Mouse (Mus musculus): ENCODE measurements at regions not wholly inside any gene's neighbourhood (a gene's known extent, or its start where the extent isn't known, plus 50 kb on each side); places are given as distances from the start of the nearest gene placed in this dataset.

DNA sequence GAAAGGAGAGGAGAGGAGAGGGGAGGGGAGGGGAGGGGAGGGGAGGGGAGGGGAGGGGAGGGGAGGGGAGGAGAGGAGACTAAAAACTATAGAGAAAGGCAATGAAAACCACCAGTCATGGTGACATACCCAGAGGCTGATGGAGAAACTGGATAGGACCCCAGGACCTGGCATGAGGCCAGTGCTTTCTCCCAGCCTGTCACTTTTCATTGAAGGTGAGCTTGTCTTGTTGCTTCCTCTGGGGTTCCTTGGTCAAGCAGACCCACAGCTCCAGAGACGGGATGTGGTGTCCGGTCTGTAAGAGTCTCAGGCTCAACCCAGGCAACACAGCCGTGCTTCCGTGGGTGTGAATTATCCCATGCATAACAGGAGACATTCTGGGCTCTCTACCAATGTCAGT lies 69.8 kb upstream of the Egln3 start:
- no peak overlapping the region for H3K9ac ChIP-seq (ENCODE audit: low read length)
- H3K9me3 ChIP-seq (ENCODE audit: control insufficient read depth, low read length) = no peaks in the 10 kb centered on the region
- WGBS = 86% methylated on average over 4 of the region's 4 CpGs
- peaks cover 4 to 13% of the 10 kb centered on the region in 2 experiments; a peak in 1 of 4 replicates for H3K4me1 ChIP-seq (ENCODE audit: control insufficient read depth in 2 of 2, insufficient read depth in 2 of 2, low read length in 2 of 2)
- no peak overlapping the region for H3K27ac ChIP-seq (replicated peaks in 1 of 2; ENCODE audit: control insufficient read depth in 1 of 2, insufficient read depth in 1 of 2, low read depth in 2 of 2, low read length in 2 of 2)
- no peak for ATAC-seq (ENCODE audit: insufficient number of reproducible peaks, insufficient read depth, low FRiP score, low read depth)
- H3K4me2 ChIP-seq (ENCODE audit: low read length) = no peak overlapping the region
- no peak overlapping the region for H3K4me3 ChIP-seq (ENCODE audit: control insufficient read depth in 1 of 2, insufficient read depth in 1 of 2, low read depth in 1 of 2, low read length in 2 of 2)
- no peaks in the 10 kb centered on the region for H3K36me3 ChIP-seq (ENCODE audit: control insufficient read depth, insufficient read depth, low read length)
- no peaks in the 10 kb centered on the region for H3K27me3 ChIP-seq (ENCODE audit: control insufficient read depth, insufficient read depth, low read length)

- Histone ChIP-seq H3K4me1 (ENCODE audit: control insufficient read depth in 2 of 2, insufficient read depth in 2 of 2, low read length in 2 of 2) (peaks cover 4 to 13% of the 10 kb centered on the region in 2 experiments; a peak in 1 of 4 replicates), H3K27ac (replicated peaks in 1 of 2; ENCODE audit: control insufficient read depth in 1 of 2, insufficient read depth in 1 of 2, low read depth in 2 of 2, low read length in 2 of 2) (no peak overlapping the region; a peak in 1 of 4 replicates), H3K9me3 (ENCODE audit: control insufficient read depth, low read length) (no peaks in the 10 kb centered on the region), H3K4me2 (ENCODE audit: low read length) (no peak overlapping the region), H3K36me3 (ENCODE audit: control insufficient read depth, insufficient read depth, low read length) (no peaks in the 10 kb centered on the region), H3K27me3 (ENCODE audit: control insufficient read depth, insufficient read depth, low read length) (no peaks in the 10 kb centered on the region), H3K4me3 (ENCODE audit: control insufficient read depth in 1 of 2, insufficient read depth in 1 of 2, low read depth in 1 of 2, low read length in 2 of 2) (no peak overlapping the region), H3K9ac (ENCODE audit: low read length) (no peak overlapping the region)
- WGBS = 77% methylated on average over 6 of the region's 6 CpGs
- ATAC-seq (ENCODE audit: insufficient number of reproducible peaks, insufficient read depth, low FRiP score, low read depth) = no peak
Measured at GRCm38 (mm10) chr12:54272696-54273095, 69.0 kb upstream of the Egln3 start.

- H3K4me3 ChIP-seq (ENCODE audit: control insufficient read depth in 1 of 2, insufficient read depth in 1 of 2, low read depth in 1 of 2, low read length in 2 of 2) = no peak overlapping the region
- H3K27ac ChIP-seq (replicated peaks in 1 of 2; ENCODE audit: control insufficient read depth in 1 of 2, insufficient read depth in 1 of 2, low read depth in 2 of 2, low read length in 2 of 2) = no peak overlapping the region
- H3K27me3 ChIP-seq (ENCODE audit: control insufficient read depth, insufficient read depth, low read length) = no peaks in the 10 kb centered on the region
- WGBS = 30% methylated on average over 2 of the region's 2 CpGs
- H3K36me3 ChIP-seq (ENCODE audit: control insufficient read depth, insufficient read depth, low read length) = no peaks in the 10 kb centered on the region
- H3K9me3 ChIP-seq (ENCODE audit: control insufficient read depth, low read length) = no peaks in the 10 kb centered on the region
- no peak for ATAC-seq (ENCODE audit: insufficient number of reproducible peaks, insufficient read depth, low FRiP score, low read depth)
- H3K4me2 ChIP-seq (ENCODE audit: low read length) = no peak overlapping the region
- peaks cover 4 to 12% of the 10 kb centered on the region in 2 experiments; a peak in 1 of 4 replicates for H3K4me1 ChIP-seq (ENCODE audit: control insufficient read depth in 2 of 2, insufficient read depth in 2 of 2, low read length in 2 of 2)
- no peak overlapping the region for H3K9ac ChIP-seq (ENCODE audit: low read length)
Measured at GRCm38 (mm10) chr12:54272226-54272625, 68.6 kb upstream of the Egln3 start.

GRCm38 (mm10) chr12:54265852-54266251 lies 62.2 kb upstream of the Egln3 start:
- Histone ChIP-seq H3K9ac (ENCODE audit: low read length) (no peak overlapping the region), H3K4me3 (ENCODE audit: control insufficient read depth in 1 of 2, insufficient read depth in 1 of 2, low read depth in 1 of 2, low read length in 2 of 2) (no peak overlapping the region), H3K4me2 (ENCODE audit: low read length) (no peak overlapping the region), H3K9me3 (ENCODE audit: control insufficient read depth, low read length) (no peaks in the 10 kb centered on the region), H3K36me3 (ENCODE audit: control insufficient read depth, insufficient read depth, low read length) (no peaks in the 10 kb centered on the region), H3K27ac (replicated peaks in 1 of 2; ENCODE audit: control insufficient read depth in 1 of 2, insufficient read depth in 1 of 2, low read depth in 2 of 2, low read length in 2 of 2) (no peak overlapping the region), H3K4me1 (ENCODE audit: control insufficient read depth in 2 of 2, insufficient read depth in 2 of 2, low read length in 2 of 2) (peaks cover 20 to 27% of the 10 kb centered on the region in 2 experiments), H3K27me3 (ENCODE audit: control insufficient read depth, insufficient read depth, low read length) (no peaks in the 10 kb centered on the region)
- no peak for ATAC-seq (ENCODE audit: insufficient number of reproducible peaks, insufficient read depth, low FRiP score, low read depth)
- WGBS = 81% methylated on average over 3 of the region's 3 CpGs

GRCm38 (mm10) chr12:54264893-54265835 lies 61.5 kb upstream of the Egln3 start:
- peak overlapping the region in 1 of 2 experiments; percentile 35; a peak in 1 of 4 replicates for H3K27ac ChIP-seq (replicated peaks in 1 of 2; ENCODE audit: control insufficient read depth in 1 of 2, insufficient read depth in 1 of 2, low read depth in 2 of 2, low read length in 2 of 2)
- WGBS = 44% methylated on average over 14 of the region's 14 CpGs

DNA sequence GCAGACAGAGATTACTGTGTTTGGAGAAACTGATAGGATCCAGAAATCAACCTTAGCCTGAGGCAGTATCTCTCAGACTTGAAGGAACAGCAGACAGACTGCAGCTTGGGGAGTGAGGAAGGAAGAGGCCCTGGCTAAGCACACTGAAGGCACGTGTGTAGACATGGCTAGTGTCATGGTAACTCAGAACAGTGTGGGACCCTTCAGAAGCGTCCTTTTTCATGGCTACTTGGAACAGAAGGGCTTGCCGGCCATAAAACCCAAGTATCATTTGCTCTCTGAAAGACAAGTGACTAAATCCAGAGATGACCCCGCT lies 60.7 kb upstream of the Egln3 start:
- Histone ChIP-seq H3K4me3 (ENCODE audit: control insufficient read depth in 1 of 2, insufficient read depth in 1 of 2, low read depth in 1 of 2, low read length in 2 of 2) (no peak overlapping the region), H3K4me2 (ENCODE audit: low read length) (0 out of 2 replicates have a peak overlapping the region, but pooled peaks have one; percentile 16), H3K9ac (ENCODE audit: low read length) (no peak overlapping the region), H3K9me3 (ENCODE audit: control insufficient read depth, low read length) (no peaks in the 10 kb centered on the region), H3K4me1 (ENCODE audit: control insufficient read depth in 2 of 2, insufficient read depth in 2 of 2, low read length in 2 of 2) (peaks cover 20 to 27% of the 10 kb centered on the region in 2 experiments), H3K27ac (replicated peaks in 1 of 2; ENCODE audit: control insufficient read depth in 1 of 2, insufficient read depth in 1 of 2, low read depth in 2 of 2, low read length in 2 of 2) (peak overlapping the region in 1 of 2 experiments; percentile 35; a peak in 1 of 4 replicates), H3K27me3 (ENCODE audit: control insufficient read depth, insufficient read depth, low read length) (no peaks in the 10 kb centered on the region), H3K36me3 (ENCODE audit: control insufficient read depth, insufficient read depth, low read length) (no peaks in the 10 kb centered on the region)
- 33% methylated on average over 4 of the region's 4 CpGs for WGBS
- peak; percentile 58; the same call in 1 of the 2 replicates for ATAC-seq (ENCODE audit: insufficient number of reproducible peaks, insufficient read depth, low FRiP score, low read depth)

More at GRCm38 (mm10) chr12:54264893-54265835, 61.5 kb upstream of the Egln3 start:
- no peak overlapping the region for H3K4me3 ChIP-seq (ENCODE audit: control insufficient read depth in 1 of 2, insufficient read depth in 1 of 2, low read depth in 1 of 2, low read length in 2 of 2)
- no peak for ATAC-seq (ENCODE audit: insufficient number of reproducible peaks, insufficient read depth, low FRiP score, low read depth)
- H3K9me3 ChIP-seq (ENCODE audit: control insufficient read depth, low read length) = no peaks in the 10 kb centered on the region
- H3K27me3 ChIP-seq (ENCODE audit: control insufficient read depth, insufficient read depth, low read length) = no peaks in the 10 kb centered on the region
- H3K4me1 ChIP-seq (ENCODE audit: control insufficient read depth in 2 of 2, insufficient read depth in 2 of 2, low read length in 2 of 2) = peaks cover 20 to 27% of the 10 kb centered on the region in 2 experiments
- H3K4me2 ChIP-seq (ENCODE audit: low read length) = no peak overlapping the region
- no peaks in the 10 kb centered on the region for H3K36me3 ChIP-seq (ENCODE audit: control insufficient read depth, insufficient read depth, low read length)
- no peak overlapping the region for H3K9ac ChIP-seq (ENCODE audit: low read length)

DNA sequence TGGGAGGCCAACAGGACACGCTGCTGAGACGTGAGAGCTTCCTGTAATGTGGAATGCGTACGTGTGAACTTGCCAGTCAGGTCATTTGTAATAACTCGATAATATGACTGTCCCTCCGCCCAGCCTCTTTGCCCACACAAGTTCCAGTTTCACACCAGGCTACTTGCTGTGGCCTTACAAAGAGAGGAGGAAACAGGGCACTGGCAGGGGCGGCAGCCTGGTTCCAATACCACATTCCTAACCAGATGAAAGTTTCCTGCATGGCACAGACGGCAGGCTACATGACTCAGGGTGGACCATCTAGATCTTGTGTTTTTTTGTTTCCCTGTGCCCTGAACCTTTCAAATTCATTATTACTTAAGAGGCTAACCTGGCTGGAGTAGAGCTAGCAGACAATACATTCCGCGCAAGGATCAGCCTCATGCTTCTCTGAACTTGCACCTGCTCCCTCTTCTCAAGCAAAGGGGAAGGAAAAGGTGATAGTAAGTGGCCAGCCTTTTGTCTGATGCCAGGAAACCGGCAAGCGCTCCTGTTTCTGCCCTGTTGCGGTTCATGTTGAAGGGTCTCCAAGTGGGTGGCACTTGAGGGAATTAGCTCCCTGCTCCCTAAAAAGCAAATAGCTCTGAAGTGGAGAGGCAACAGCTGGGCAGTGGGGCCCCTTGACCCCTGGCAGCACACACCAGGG lies 60.2 kb upstream of the Egln3 start:
- no peak overlapping the region for H3K9ac ChIP-seq (ENCODE audit: low read length)
- peaks cover 20 to 27% of the 10 kb centered on the region in 2 experiments for H3K4me1 ChIP-seq (ENCODE audit: control insufficient read depth in 2 of 2, insufficient read depth in 2 of 2, low read length in 2 of 2)
- ATAC-seq (ENCODE audit: insufficient number of reproducible peaks, insufficient read depth, low FRiP score, low read depth) = no peak
- 33% methylated on average over 13 of the region's 13 CpGs for WGBS
- no peaks in the 10 kb centered on the region for H3K9me3 ChIP-seq (ENCODE audit: control insufficient read depth, low read length)
- no peaks in the 10 kb centered on the region for H3K36me3 ChIP-seq (ENCODE audit: control insufficient read depth, insufficient read depth, low read length)
- H3K4me3 ChIP-seq (ENCODE audit: control insufficient read depth in 1 of 2, insufficient read depth in 1 of 2, low read depth in 1 of 2, low read length in 2 of 2) = no peak overlapping the region
- 0 out of 2 replicates have a peak overlapping the region, but pooled peaks have one; percentile 16 for H3K4me2 ChIP-seq (ENCODE audit: low read length)
- peak overlapping the region in 1 of 2 experiments; percentile 35; a peak in 1 of 4 replicates for H3K27ac ChIP-seq (replicated peaks in 1 of 2; ENCODE audit: control insufficient read depth in 1 of 2, insufficient read depth in 1 of 2, low read depth in 2 of 2, low read length in 2 of 2)
- H3K27me3 ChIP-seq (ENCODE audit: control insufficient read depth, insufficient read depth, low read length) = no peaks in the 10 kb centered on the region
